Mouse (Mus musculus): ENCODE results near the gene Dusp27.
"Not testable (repeated sequence)": the region's sequence is repeated elsewhere in the genome, so short reads cannot be mapped to it uniquely, and the experiment has no call there.

Dusp27 gene

GRCm38 (mm10) chr1:166142369-166142768 lies 14.6 kb upstream of the Dusp27 start:
- DNase-seq (ENCODE audit: low read depth) = no peak

- not testable (repeated sequence) for DNase-seq (ENCODE audit: low read depth)
Observed at GRCm38 (mm10) chr1:166141868-166142267, 14.1 kb upstream of the Dusp27 start.

- no peak for DNase-seq (ENCODE audit: low read depth)
Observed at GRCm38 (mm10) chr1:166139620-166140184, 12.0 kb upstream of the Dusp27 start.

GRCm38 (mm10) chr1:166139113-166139512 lies 11.4 kb upstream of the Dusp27 start:
- no peak for DNase-seq (ENCODE audit: low read depth)

- DNase-seq (ENCODE audit: low read depth) = no peak
Observed at GRCm38 (mm10) chr1:166138136-166138535, 10.4 kb upstream of the Dusp27 start.

- no peak for DNase-seq (ENCODE audit: low read depth)
Observed at GRCm38 (mm10) chr1:166137244-166137938, 9.7 kb upstream of the Dusp27 start.

GRCm38 (mm10) chr1:166135091-166135740 lies 7.5 kb upstream of the Dusp27 start:
- DNase-seq (ENCODE audit: low read depth) = no peak

GRCm38 (mm10) chr1:166132367-166132766 lies 4.6 kb upstream of the Dusp27 start:
- DNase-seq (ENCODE audit: low read depth) = no peak

- no peak for DNase-seq (ENCODE audit: low read depth)
Observed at GRCm38 (mm10) chr1:166130224-166130860, 2.6 kb upstream of the Dusp27 start, which contains the start of gene Gpa33. Gene Gpa33, plus strand, starts transcription at chr1:166130238.

- no peak for DNase-seq (ENCODE audit: low read depth)
Observed at GRCm38 (mm10) chr1:166128551-166128950, 829 bp upstream of the Dusp27 start.

- DNase-seq (ENCODE audit: low read depth) = no peak
Observed at GRCm38 (mm10) chr1:166126795-166127194, 927 bp downstream of the Dusp27 start.

- no peak for DNase-seq (ENCODE audit: low read depth)
Observed at GRCm38 (mm10) chr1:166126290-166126689, 1.4 kb downstream of the Dusp27 start.

GRCm38 (mm10) chr1:166124932-166125593 lies 2.7 kb downstream of the Dusp27 start:
- DNase-seq (ENCODE audit: low read depth) = no peak

GRCm38 (mm10) chr1:166123751-166124150 lies 4.0 kb downstream of the Dusp27 start:
- DNase-seq (ENCODE audit: low read depth) = no peak

- DNase-seq (ENCODE audit: low read depth) = no peak
Observed at GRCm38 (mm10) chr1:166123045-166123444, 4.7 kb downstream of the Dusp27 start.

- no peak for DNase-seq (ENCODE audit: low read depth)
Observed at GRCm38 (mm10) chr1:166122114-166122513, 5.6 kb downstream of the Dusp27 start.

GRCm38 (mm10) chr1:166117866-166118639 lies 9.7 kb downstream of the Dusp27 start:
- DNase-seq (ENCODE audit: low read depth) = no peak

- DNase-seq (ENCODE audit: low read depth) = no peak
Observed at GRCm38 (mm10) chr1:166115719-166116118, 12.0 kb downstream of the Dusp27 start.

GRCm38 (mm10) chr1:166114986-166115385 lies 12.7 kb downstream of the Dusp27 start:
- no peak for DNase-seq (ENCODE audit: low read depth)

- no peak for DNase-seq (ENCODE audit: low read depth)
Observed at GRCm38 (mm10) chr1:166105464-166105863, 22.3 kb downstream of the Dusp27 start.

- no peak for DNase-seq (ENCODE audit: low read depth)
Observed at GRCm38 (mm10) chr1:166104858-166105257, 22.9 kb downstream of the Dusp27 start.

Measured in naive thymus-derived CD4-positive, alpha-beta T cell, adult 2 months (primary cell).